Mouse (Mus musculus) MEL (cell line): ENCODE results near the gene Rnf128.

Experiments used
- CHD2 ChIP-seq: IDR thresholded peaks from 2 replicates; pipeline ENCODE4 v1.6.1; 2011; ENCODE audit warnings: low read length, improper control_type of control experiment
- CTCF ChIP-seq, 3 experiments: IDR thresholded peaks in 2 of 3; conservative IDR thresholded peaks in 1 of 3; 2 replicates each; pipeline ENCODE4 v1.5.1; 2011 to 2012; ENCODE audit warnings: low read length in 3 of 3, low read depth in 2 of 3, mild to moderate bottlenecking in 2 of 3, improper control_type of control experiment in 1 of 3, inconsistent platforms in 1 of 3, mixed read lengths in 1 of 3, moderate library complexity in 1 of 3; ENCODE audit not compliant: control insufficient read depth in 1 of 3, insufficient read depth in 1 of 3, poor library complexity in 1 of 3, severe bottlenecking in 1 of 3
- E2F4 ChIP-seq: IDR thresholded peaks from 2 replicates; pipeline ENCODE4 v1.6.1; 2011; ENCODE audit warnings: low read depth, low read length, improper control_type of control experiment, borderline replicate concordance
- EP300 ChIP-seq, 2 experiments: IDR thresholded peaks; 2 replicates each; pipeline ENCODE4 v1.6.1; 2011; ENCODE audit warnings: improper control_type of control experiment in 2 of 2, low read length in 2 of 2, low read depth in 1 of 2, mild to moderate bottlenecking in 1 of 2
- HCFC1 ChIP-seq: IDR thresholded peaks from 2 replicates; pipeline ENCODE4 v1.6.1; 2012; ENCODE audit warnings: low read depth, mild to moderate bottlenecking, inconsistent platforms, low read length, improper control_type of control experiment, moderate library complexity
- MAX ChIP-seq: IDR thresholded peaks from 2 replicates; pipeline ENCODE4 v1.6.1; 2011; ENCODE audit warnings: low read length, improper control_type of control experiment
- MAZ ChIP-seq: IDR thresholded peaks from 2 replicates; pipeline ENCODE4 v1.6.1; 2012; ENCODE audit warnings: low read depth, mild to moderate bottlenecking, inconsistent platforms, low read length, improper control_type of control experiment
- NELFE ChIP-seq: IDR thresholded peaks from 2 replicates; pipeline ENCODE4 v1.6.1; 2011; ENCODE audit warnings: low read depth, low read length, improper control_type of control experiment
- POLR2A ChIP-seq, 2 experiments: IDR thresholded peaks; 2 replicates each; pipeline ENCODE4 v1.6.1; 2011 to 2012; ENCODE audit warnings: low read length in 2 of 2, mild to moderate bottlenecking in 2 of 2, control low read depth in 1 of 2, improper control_type of control experiment in 1 of 2, low read depth in 1 of 2, moderate library complexity in 1 of 2; ENCODE audit not compliant: control insufficient read depth in 1 of 2, insufficient read depth in 1 of 2, poor library complexity in 1 of 2
- USF1 ChIP-seq: IDR thresholded peaks from 2 replicates; pipeline ENCODE4 v1.6.1; 2014; ENCODE audit warnings: low read depth, mild to moderate bottlenecking, inconsistent platforms, low read length, improper control_type of control experiment, moderate library complexity
- ZMIZ1 ChIP-seq: IDR thresholded peaks from 2 replicates; pipeline ENCODE4 v1.6.1; 2012; ENCODE audit warnings: low read depth, mild to moderate bottlenecking, inconsistent platforms, low read length, improper control_type of control experiment, moderate library complexity

GRCm38 (mm10) chrX:139550456-139550855 lies 12.7 kb upstream of the Rnf128 start:
- no peak for TF ChIP-seq POLR2A (IDR thresholded peaks at IDR 0.05; ENCODE audit: control insufficient read depth in 1 of 2, insufficient read depth in 1 of 2, low read depth in 1 of 2, low read length in 2 of 2, poor library complexity in 1 of 2)
- TF ChIP-seq ZMIZ1, result no peak
- TF ChIP-seq E2F4, result no peak
- no peak for TF ChIP-seq EP300 (IDR thresholded peaks at IDR 0.05; ENCODE audit: low read depth in 1 of 2, low read length in 2 of 2)
- no peak for TF ChIP-seq MAZ
- no peak for TF ChIP-seq CTCF (IDR thresholded peaks at IDR 0.05 in 2 of 3, conservative IDR thresholded peaks at IDR 0.05 in 1 of 3; ENCODE audit: control insufficient read depth in 1 of 3, insufficient read depth in 1 of 3, low read depth in 2 of 3, low read length in 3 of 3, poor library complexity in 1 of 3, severe bottlenecking in 1 of 3)
- TF ChIP-seq NELFE, result no peak
- no peak for TF ChIP-seq CHD2
- TF ChIP-seq HCFC1, result no peak
- no peak for TF ChIP-seq USF1
- no peak for TF ChIP-seq MAX
